Mouse (Mus musculus) C2C12 (cell line): ENCODE results near the gene Zbtb21.

Source experiments
- CEBPB ChIP-seq: IDR thresholded peaks from one replicate; pipeline ENCODE4 v1.6.1; 2011; ENCODE audit warnings: low read depth, mild to moderate bottlenecking, control low read depth, moderate library complexity
- CTCF ChIP-seq: IDR thresholded peaks from one replicate; pipeline ENCODE4 v1.5.1; 2011; ENCODE audit not compliant: control insufficient read depth, insufficient read depth, insufficient read length
- FOSL1 ChIP-seq: IDR thresholded peaks from one replicate; pipeline ENCODE4 v1.8.0; 2011; ENCODE audit warnings: mild to moderate bottlenecking, low read length; ENCODE audit not compliant: poor library complexity, insufficient read depth, severe bottlenecking
- MAX ChIP-seq: IDR thresholded peaks from one replicate; pipeline ENCODE4 v1.6.1; 2011; ENCODE audit warnings: mild to moderate bottlenecking, control low read depth
- MYOD1 ChIP-seq: IDR thresholded peaks from one replicate; pipeline ENCODE4 v1.6.1; 2011; ENCODE audit warnings: low read depth; ENCODE audit not compliant: control insufficient read depth, insufficient read length
- MYOG ChIP-seq: IDR thresholded peaks from one replicate; pipeline ENCODE4 v1.6.1; 2011; ENCODE audit not compliant: control insufficient read depth, insufficient read length; ENCODE audit errors: extremely low read depth
- USF1 ChIP-seq: IDR thresholded peaks from one replicate; pipeline ENCODE4 v1.6.1; 2011; ENCODE audit warnings: low read depth, mild to moderate bottlenecking, control low read depth, moderate library complexity

GRCm38 (mm10) chr16:97991517-97991916 is 29.1 kb upstream of the Zbtb21 start:
- TF ChIP-seq CTCF (no peak), MYOD1 (no peak), MYOG (no peak), MAX (no peak), USF1 (no peak), CEBPB (no peak), FOSL1 (no peak)
